Mouse (Mus musculus): ENCODE measurements around the gene Amh. TPM values are rescaled to one million over a fixed set of nuclear protein-coding genes. Genes with fewer than 3 reads are reported as not detected.

Gene Amh
- polyA plus RNA-seq, 1 experiment from 2014 or later: 0.10 TPM

- ATAC-seq (replicated peaks): no peak
- Histone ChIP-seq H3K4me3 (no peak overlapping the region), H3K4me1 (peaks cover 11% of the 10 kb centered on the region), H3K9ac (no peak overlapping the region), H3K9me3 (no peaks in the 10 kb centered on the region), H3K4me2 (no peak overlapping the region), H3K27ac (no peak overlapping the region), H3K27me3 (replicated peaks) (peaks cover 32% of the 10 kb centered on the region), H3K36me3 (replicated peaks) (no peaks in the 10 kb centered on the region)
- 79% methylated on average over 2 of the region's 2 CpGs for WGBS
These were observed 36.6 kb downstream of the Amh start for GRCm38 (mm10) chr10:80841685-80842084.

GRCm38 (mm10) chr10:80842334-80842733 lies 37.3 kb downstream of the Amh start:
- no peak for ATAC-seq (replicated peaks)
- H3K27me3 ChIP-seq (replicated peaks): peaks cover 29% of the 10 kb centered on the region
- WGBS: 84% methylated on average over 15 of the region's 15 CpGs

GRCm38 (mm10) chr10:80843087-80843930 lies 38.3 kb downstream of the Amh start:
- ATAC-seq (replicated peaks): peak; percentile 41
- peaks cover 29% of the 10 kb centered on the region for H3K27me3 ChIP-seq (replicated peaks)

More at GRCm38 (mm10) chr10:80842334-80842733, 37.3 kb downstream of the Amh start:
- H3K9me3 ChIP-seq: no peaks in the 10 kb centered on the region
- no peaks in the 10 kb centered on the region for H3K36me3 ChIP-seq (replicated peaks)
- H3K4me1 ChIP-seq: peaks cover 11% of the 10 kb centered on the region
- H3K27ac ChIP-seq: no peak overlapping the region
- no peak overlapping the region for H3K4me3 ChIP-seq
- H3K9ac ChIP-seq: no peak overlapping the region
- H3K4me2 ChIP-seq: no peak overlapping the region

GRCm38 (mm10) chr10:80843931-80844547 lies 39.0 kb downstream of the Amh start, which contains the start of gene Lingo3:
Gene Lingo3, minus strand, starts transcription at chr10:80844039.
- H3K4me3 ChIP-seq: peak within 1 kb of the TSS; percentile 46
- peak within 1 kb of the TSS; percentile 59 for H3K9ac ChIP-seq
- H3K4me1 ChIP-seq: peaks cover 11% of the 10 kb centered on the region
- H3K9me3 ChIP-seq: no peaks in the 10 kb centered on the region
- peak; percentile 64 for ATAC-seq (replicated peaks)
- WGBS: 6% methylated on average over 34 of the region's 51 CpGs
- H3K27ac ChIP-seq: no peak within 1 kb of the TSS
- H3K27me3 ChIP-seq (replicated peaks): peaks cover 29% of the 10 kb centered on the region
- H3K36me3 ChIP-seq (replicated peaks): no peaks in the 10 kb centered on the region
- H3K4me2 ChIP-seq: peak within 1 kb of the TSS; percentile 66

More at GRCm38 (mm10) chr10:80843087-80843930, 38.3 kb downstream of the Amh start:
- 9% methylated on average over 32 of the region's 32 CpGs for WGBS
- H3K4me3 ChIP-seq: peak overlapping the region; percentile 46
- H3K4me1 ChIP-seq: peaks cover 11% of the 10 kb centered on the region
- no peaks in the 10 kb centered on the region for H3K9me3 ChIP-seq
- H3K4me2 ChIP-seq: peak overlapping the region; percentile 66
- peak overlapping the region; percentile 59 for H3K9ac ChIP-seq
- no peaks in the 10 kb centered on the region for H3K36me3 ChIP-seq (replicated peaks)
- no peak overlapping the region for H3K27ac ChIP-seq

GRCm38 (mm10) chr10:80845055-80845693 lies 40.1 kb downstream of the Amh start:
- Histone ChIP-seq H3K9me3 (no peaks in the 10 kb centered on the region), H3K4me2 (no peak overlapping the region), H3K4me3 (no peak overlapping the region), H3K27me3 (replicated peaks) (peaks cover 29% of the 10 kb centered on the region), H3K27ac (no peak overlapping the region), H3K36me3 (replicated peaks) (no peaks in the 10 kb centered on the region), H3K9ac (no peak overlapping the region), H3K4me1 (peaks cover 11% of the 10 kb centered on the region)
- 57% methylated on average over 8 of the region's 8 CpGs for WGBS
- no peak for ATAC-seq (replicated peaks)

GRCm38 (mm10) chr10:80845732-80846131 lies 40.7 kb downstream of the Amh start:
- WGBS: 81% methylated on average over 12 of the region's 12 CpGs
- peaks cover 29% of the 10 kb centered on the region for H3K27me3 ChIP-seq (replicated peaks)

GRCm38 (mm10) chr10:80848571-80848970 lies 43.5 kb downstream of the Amh start:
- no peak for ATAC-seq (replicated peaks)
- Histone ChIP-seq H3K27ac (no peak overlapping the region), H3K36me3 (replicated peaks) (peaks cover 12% of the 10 kb centered on the region), H3K4me3 (no peak overlapping the region), H3K4me1 (peaks cover 10% of the 10 kb centered on the region), H3K27me3 (replicated peaks) (peaks cover 17% of the 10 kb centered on the region), H3K4me2 (no peak overlapping the region), H3K9me3 (no peaks in the 10 kb centered on the region), H3K9ac (no peak overlapping the region)
- 12% methylated on average over 10 of the region's 10 CpGs for WGBS

More at GRCm38 (mm10) chr10:80845732-80846131, 40.7 kb downstream of the Amh start:
- Histone ChIP-seq H3K36me3 (replicated peaks) (no peaks in the 10 kb centered on the region), H3K4me3 (no peak overlapping the region), H3K4me2 (no peak overlapping the region), H3K4me1 (peaks cover 11% of the 10 kb centered on the region), H3K9ac (no peak overlapping the region), H3K27ac (no peak overlapping the region), H3K9me3 (no peaks in the 10 kb centered on the region)
- ATAC-seq (replicated peaks): no peak

GRCm38 (mm10) chr10:80854913-80855748 lies 50.1 kb downstream of the Amh start, which contains the start of the genes Lsm7 and Sppl2b:
Gene Lsm7, minus strand, starts transcription at chr10:80855209.
Gene Sppl2b, plus strand, starts transcription at chr10:80855275.
- WGBS: under 1% methylated on average over 81 of the region's 81 CpGs

GRCm38 (mm10) chr10:80855749-80856073 lies 50.7 kb downstream of the Amh start:
- Histone ChIP-seq H3K9ac (peak overlapping the region; percentile 91), H3K9me3 (no peaks in the 10 kb centered on the region), H3K36me3 (replicated peaks) (peaks cover 12% of the 10 kb centered on the region), H3K4me1 (peaks cover 41% of the 10 kb centered on the region), H3K27me3 (replicated peaks) (no peaks in the 10 kb centered on the region), H3K4me3 (peak overlapping the region; percentile 82), H3K27ac (no peak overlapping the region), H3K4me2 (peak overlapping the region; percentile 86)
- peak; percentile 10; the same call in 1 of the 2 replicates for ATAC-seq (replicated peaks)
- 27% methylated on average over 11 of the region's 11 CpGs for WGBS

More at GRCm38 (mm10) chr10:80854913-80855748, 50.1 kb downstream of the Amh start, which contains the start of the genes Lsm7 and Sppl2b:
- Histone ChIP-seq H3K9ac (peak within 1 kb of the TSS; percentile 91), H3K36me3 (replicated peaks) (peaks cover 12% of the 10 kb centered on the region), H3K27me3 (replicated peaks) (no peaks in the 10 kb centered on the region), H3K9me3 (no peaks in the 10 kb centered on the region), H3K4me3 (peak within 1 kb of the TSS; percentile 82), H3K4me2 (peak within 1 kb of the TSS; percentile 86), H3K27ac (peak within 1 kb of the TSS; percentile 74), H3K4me1 (peaks cover 41% of the 10 kb centered on the region)
- ATAC-seq (replicated peaks): peak; percentile 82

GRCm38 (mm10) chr10:80856267-80856666 lies 51.2 kb downstream of the Amh start:
- peak overlapping the region; percentile 82 for H3K4me3 ChIP-seq
- H3K27me3 ChIP-seq (replicated peaks): no peaks in the 10 kb centered on the region
- H3K27ac ChIP-seq: no peak overlapping the region
- peaks cover 41% of the 10 kb centered on the region for H3K4me1 ChIP-seq
- ATAC-seq (replicated peaks): no peak
- 65% methylated on average over 3 of the region's 3 CpGs for WGBS
- H3K9ac ChIP-seq: peak overlapping the region; percentile 91; the same call in 1 of the 2 replicates
- H3K36me3 ChIP-seq (replicated peaks): peaks cover 12% of the 10 kb centered on the region
- no peaks in the 10 kb centered on the region for H3K9me3 ChIP-seq
- H3K4me2 ChIP-seq: peak overlapping the region; percentile 86

GRCm38 (mm10) chr10:80856908-80857307 lies 51.9 kb downstream of the Amh start:
- Histone ChIP-seq H3K4me1 (peaks cover 41% of the 10 kb centered on the region), H3K9ac (no peak overlapping the region), H3K27ac (no peak overlapping the region), H3K36me3 (replicated peaks) (peaks cover 7% of the 10 kb centered on the region), H3K9me3 (no peaks in the 10 kb centered on the region), H3K27me3 (replicated peaks) (no peaks in the 10 kb centered on the region), H3K4me3 (0 out of 2 replicates have a peak overlapping the region, but pooled peaks have one; percentile 2), H3K4me2 (peak overlapping the region; percentile 86; the same call in 1 of the 2 replicates)
- no peak for ATAC-seq (replicated peaks)
- WGBS: 85% methylated on average over 5 of the region's 5 CpGs
